Mouse (Mus musculus) layer of hippocampus, adult 2 months (tissue): ENCODE measurements around the gene Vps41. TPM values are rescaled to one million over a fixed set of nuclear protein-coding genes. Genes with fewer than 3 reads are reported as not detected.

Experiments used
- DNase-seq, 2 experiments: peaks; one replicate each; pipeline ENCODE4 v3.0.0; 2022; ENCODE audit warnings: low spot score in 2 of 2
- H3K27ac ChIP-seq: fragments of 200-600 bp; 2 replicates; pipeline ENCODE4 v1.8.1; 2022
- H3K4me3 ChIP-seq: fragments of 200-600 bp; 2 replicates; pipeline ENCODE4 v1.8.1; 2022; ENCODE audit warnings: mild to moderate bottlenecking
- CTCF ChIP-seq: fragments of 200-600 bp; conservative IDR thresholded peaks from 2 replicates; pipeline ENCODE4 v1.8.1; 2022; ENCODE audit warnings: antibody characterized with exemption, mild to moderate bottlenecking, moderate library complexity
- total RNA-seq, 2 experiments: library from RNA; stranded (reverse); gene quantifications; 2 replicates each; pipeline ENCODE4 v1.2.3; 2021

Gene Vps41
- total RNA-seq, 2 experiments from 2014 or later, result 158 TPM

GRCm38 (mm10) chr13:18856026-18856802, 139.1 kb downstream of the Vps41 start:
- Histone ChIP-seq H3K27ac (peak overlapping the region; percentile 58), H3K4me3 (no peak overlapping the region)
- peak; percentile 40 to 59 for DNase-seq
- no peak for TF ChIP-seq CTCF

GRCm38 (mm10) chr13:18858183-18858582, 141.1 kb downstream of the Vps41 start:
- Histone ChIP-seq H3K27ac (peak overlapping the region; percentile 85), H3K4me3 (no peak overlapping the region)
- DNase-seq, result peak; percentile 80 to 88
- no peak for TF ChIP-seq CTCF

GRCm38 (mm10) chr13:18859389-18859788, 142.3 kb downstream of the Vps41 start:
- DNase-seq, result no peak
- peak overlapping the region; percentile 85 for H3K27ac ChIP-seq
- TF ChIP-seq CTCF, result no peak
- H3K4me3 ChIP-seq, result no peak overlapping the region

GRCm38 (mm10) chr13:18868030-18868490, 151.0 kb downstream of the Vps41 start:
- no peak for DNase-seq
- TF ChIP-seq CTCF, result peak; percentile 81
- Histone ChIP-seq H3K4me3 (no peak overlapping the region), H3K27ac (0 out of 2 replicates have a peak overlapping the region, but pooled peaks have one; percentile 5)

- no peak for DNase-seq
- Histone ChIP-seq H3K27ac (0 out of 2 replicates have a peak overlapping the region, but pooled peaks have one; percentile 5), H3K4me3 (no peak overlapping the region)
- TF ChIP-seq CTCF, result no peak
Observed at GRCm38 (mm10) chr13:18868825-18869224, 151.7 kb downstream of the Vps41 start.

GRCm38 (mm10) chr13:18875321-18875720, 158.2 kb downstream of the Vps41 start:
- TF ChIP-seq CTCF, result no peak
- H3K4me3 ChIP-seq, result no peak overlapping the region
- no peak overlapping the region for H3K27ac ChIP-seq
- no peak for DNase-seq

- no peak overlapping the region for H3K4me3 ChIP-seq
- H3K27ac ChIP-seq, result no peak overlapping the region
- DNase-seq, result peak; percentile 54 to 64
- no peak for TF ChIP-seq CTCF
Observed at GRCm38 (mm10) chr13:18892910-18893309, 175.8 kb downstream of the Vps41 start.

- DNase-seq, result no peak
- TF ChIP-seq CTCF, result no peak
- Histone ChIP-seq H3K4me3 (no peak overlapping the region), H3K27ac (no peak overlapping the region)
Observed at GRCm38 (mm10) chr13:18896789-18897188, 179.7 kb downstream of the Vps41 start.

- Histone ChIP-seq H3K4me3 (no peak overlapping the region), H3K27ac (no peak overlapping the region)
- no peak for DNase-seq
- no peak for TF ChIP-seq CTCF
Observed at GRCm38 (mm10) chr13:18903623-18904022, 186.5 kb downstream of the Vps41 start.

- no peak overlapping the region for H3K4me3 ChIP-seq
- H3K27ac ChIP-seq, result no peak overlapping the region
- no peak for DNase-seq
- no peak for TF ChIP-seq CTCF
Observed at GRCm38 (mm10) chr13:18914774-18915173, 197.7 kb downstream of the Vps41 start.

Other genes starting within 250 kb of the Vps41 start
- 100 to 1,000 TPM; 231 to 253 TPM for gene Amph, start 230.9 kb downstream of the Vps41 start, total RNA-seq